Mouse (Mus musculus): Measurements from ENCODE around the gene Zfp334.

GRCm38 (mm10) chr2:165332610-165333210 is 55.3 kb downstream of the Zfp334 start:
- TF ChIP-seq POLR2A (IDR thresholded peaks at IDR 0.05; ENCODE audit: low read depth, low read length) (no peak), CTCF (IDR thresholded peaks at IDR 0.05; ENCODE audit: extremely low read depth, insufficient read length, insufficient replicate concordance, low read depth, low read length) (no peak)

Data from small intestine, adult 2 months (tissue).